Mouse (Mus musculus) midbrain, embryonic 14.5 days (tissue): ENCODE measurements around the gene Olfr547. TPM values are rescaled to one million over a fixed set of nuclear protein-coding genes. Genes with fewer than 3 reads are reported as not detected.

Experiments used
- ATAC-seq: fragments of 200-750 bp; cut with Nextera tagmentation; 2 replicates; pipeline ENCODE4 v1.8.0; 2017; ENCODE audit warnings: moderate number of reproducible peaks, moderate library complexity; ENCODE audit not compliant: low FRiP score, low TSS enrichment
- DNase-seq: peaks from one replicate; pipeline ENCODE4 v3.0.0-alpha.2; 2015
- H3K27ac ChIP-seq: fragments of 300-500 bp; sonication (generic); replicated peaks from 2 replicates; pipeline ENCODE4 v1.5.1; 2014; ENCODE audit warnings: mild to moderate bottlenecking, low read depth, low read length, moderate library complexity
- H3K27me3 ChIP-seq: fragments of 300-500 bp; sonication (generic); 2 replicates; pipeline ENCODE4 v1.6.1; 2014; ENCODE audit warnings: low read length, control low read depth, mixed read lengths; ENCODE audit not compliant: control insufficient read depth, insufficient read depth
- H3K36me3 ChIP-seq: fragments of 300-500 bp; sonication (generic); 2 replicates; pipeline ENCODE4 v1.6.1; 2014; ENCODE audit warnings: low read length, control low read depth; ENCODE audit not compliant: control insufficient read depth, insufficient read depth
- H3K4me1 ChIP-seq: fragments of 300-500 bp; sonication (generic); 2 replicates; pipeline ENCODE4 v1.6.1; 2014; ENCODE audit warnings: mild to moderate bottlenecking, antibody characterized with exemption, low read length, control low read depth; ENCODE audit not compliant: control insufficient read depth, insufficient read depth
- H3K4me2 ChIP-seq: fragments of 300-500 bp; sonication (generic); 2 replicates; pipeline ENCODE4 v1.6.1; 2014; ENCODE audit warnings: mild to moderate bottlenecking, low read length, moderate library complexity
- H3K4me3 ChIP-seq: fragments of 300-500 bp; sonication (generic); replicated peaks from 2 replicates; pipeline ENCODE4 v1.5.1; 2014; ENCODE audit warnings: low read depth, low read length
- H3K9ac ChIP-seq: fragments of 300-500 bp; sonication (generic); replicated peaks from 2 replicates; pipeline ENCODE4 v1.6.1; 2014; ENCODE audit warnings: mild to moderate bottlenecking, low read length, moderate library complexity
- H3K9me3 ChIP-seq: fragments of 300-500 bp; sonication (generic); 2 replicates; pipeline ENCODE4 v1.6.1; 2016; ENCODE audit warnings: low read length, control low read depth, mixed read lengths; ENCODE audit not compliant: control insufficient read depth
- whole genome bisulfite sequencing: fragments of 180-500 bp; shearing (Covaris S2); extraction: QIAGEN DNeasy Blood & Tissue Kit; methylation state at CpG from one replicate; pipeline ENCODE4 v1.1.7; 2014; 5-methylcytosine and 5-hydroxymethylcytosine counted together
- polyA plus RNA-seq: library from polyadenylated mRNA; unstranded; fragments of >200 nt; fragmentation: Nextera tagmentation; extraction: Ambion mirVana; gene quantifications from 2 replicates; pipeline ENCODE4 v1.2.1, GENCODE M21; 2014

The Olfr547 gene
- polyA plus RNA-seq, 1 experiment from 2014 or later = not detected

GRCm38 (mm10) chr7:102541251-102541650 is 6.7 kb downstream of the Olfr547 start:
- no peak for ATAC-seq
- Histone ChIP-seq H3K4me3 (no peak overlapping the region), H3K27ac (no peak overlapping the region), H3K4me1 (no peaks in the 10 kb centered on the region), H3K27me3 (no peaks in the 10 kb centered on the region), H3K36me3 (no peaks in the 10 kb centered on the region), H3K4me2 (no peak overlapping the region), H3K9me3 (no peaks in the 10 kb centered on the region), H3K9ac (no peak overlapping the region)
- DNase-seq = no peak
- 70% methylated on average over 3 of the region's 3 CpGs for WGBS

- no peaks in the 10 kb centered on the region for H3K27me3 ChIP-seq
- ATAC-seq = no peak
These were observed 15.0 kb downstream of the Olfr547 start, which contains the start of gene Olfr549 for GRCm38 (mm10) chr7:102549570-102549969. Olfr549 (plus strand) TSS chr7:102549870.

GRCm38 (mm10) chr7:102553279-102553678 is 18.7 kb downstream of the Olfr547 start:
- Histone ChIP-seq H3K4me1 (no peaks in the 10 kb centered on the region), H3K9me3 (no peaks in the 10 kb centered on the region), H3K27ac (no peak overlapping the region), H3K27me3 (no peaks in the 10 kb centered on the region), H3K4me2 (no peak overlapping the region), H3K4me3 (no peak overlapping the region), H3K9ac (no peak overlapping the region), H3K36me3 (no peaks in the 10 kb centered on the region)
- DNase-seq (no peak), ATAC-seq (no peak)
- 84% methylated on average over 3 of the region's 3 CpGs for WGBS

More at GRCm38 (mm10) chr7:102549570-102549969, 15.0 kb downstream of the Olfr547 start, which contains the start of gene Olfr549:
- WGBS = 88% methylated on average over 3 of the region's 3 CpGs
- no peak within 1 kb of the TSS for H3K4me2 ChIP-seq
- H3K4me1 ChIP-seq = no peaks in the 10 kb centered on the region
- DNase-seq = no peak
- no peaks in the 10 kb centered on the region for H3K36me3 ChIP-seq
- no peak within 1 kb of the TSS for H3K9ac ChIP-seq
- H3K27ac ChIP-seq = no peak within 1 kb of the TSS
- H3K4me3 ChIP-seq = no peak within 1 kb of the TSS
- H3K9me3 ChIP-seq = no peaks in the 10 kb centered on the region

- no peaks in the 10 kb centered on the region for H3K36me3 ChIP-seq
- no peak within 1 kb of the TSS for H3K9ac ChIP-seq
- no peaks in the 10 kb centered on the region for H3K27me3 ChIP-seq
- DNase-seq (peak; percentile 21), ATAC-seq (no peak)
- 21% methylated on average over 10 of the region's 10 CpGs for WGBS
- H3K4me1 ChIP-seq = peaks cover 5% of the 10 kb centered on the region; the same call in 1 of the 2 replicates
- H3K27ac ChIP-seq = no peak within 1 kb of the TSS
- H3K9me3 ChIP-seq = no peaks in the 10 kb centered on the region
- peak within 1 kb of the TSS; percentile 18 for H3K4me2 ChIP-seq
- H3K4me3 ChIP-seq = 0 out of 2 replicates have a peak within 1 kb of the TSS, but pooled peaks have one; percentile 20
These were observed 30.7 kb downstream of the Olfr547 start, which contains the start of gene Trim21 for GRCm38 (mm10) chr7:102564999-102565997. Trim21 (minus strand) TSS chr7:102565486.

GRCm38 (mm10) chr7:102566219-102566618 is 31.7 kb downstream of the Olfr547 start:
- DNase-seq (no peak), ATAC-seq (no peak)
- Histone ChIP-seq H3K9me3 (no peaks in the 10 kb centered on the region), H3K4me1 (no peaks in the 10 kb centered on the region), H3K9ac (no peak overlapping the region), H3K4me3 (no peak overlapping the region), H3K36me3 (no peaks in the 10 kb centered on the region), H3K4me2 (no peak overlapping the region), H3K27ac (no peak overlapping the region), H3K27me3 (no peaks in the 10 kb centered on the region)
- WGBS = 90% methylated on average over 4 of the region's 4 CpGs

GRCm38 (mm10) chr7:102571142-102571541 is 36.6 kb downstream of the Olfr547 start, which contains the start of gene Olfr550:
Olfr550 (plus strand) TSS chr7:102571442.
- Histone ChIP-seq H3K9ac (no peak within 1 kb of the TSS), H3K4me1 (peaks cover 9% of the 10 kb centered on the region; the same call in 1 of the 2 replicates), H3K4me3 (no peak within 1 kb of the TSS), H3K36me3 (no peaks in the 10 kb centered on the region), H3K9me3 (no peaks in the 10 kb centered on the region), H3K27me3 (no peaks in the 10 kb centered on the region), H3K27ac (no peak within 1 kb of the TSS), H3K4me2 (no peak within 1 kb of the TSS)
- WGBS = 96% methylated on average over 8 of the region's 8 CpGs
- DNase-seq (no peak), ATAC-seq (no peak)

GRCm38 (mm10) chr7:102573174-102573830 is 38.8 kb downstream of the Olfr547 start:
- H3K4me3 ChIP-seq = no peak overlapping the region
- H3K4me1 ChIP-seq = peaks cover 9% of the 10 kb centered on the region; the same call in 1 of the 2 replicates
- H3K9ac ChIP-seq = no peak overlapping the region
- peak overlapping the region; percentile 45; the same call in 1 of the 2 replicates for H3K27ac ChIP-seq
- no peaks in the 10 kb centered on the region for H3K36me3 ChIP-seq
- no peaks in the 10 kb centered on the region for H3K27me3 ChIP-seq
- peak; percentile 80 for DNase-seq
- ATAC-seq = peak; percentile 67; the same call in 1 of the 2 replicates
- no peak overlapping the region for H3K4me2 ChIP-seq
- no peaks in the 10 kb centered on the region for H3K9me3 ChIP-seq
- WGBS = 31% methylated on average over 3 of the region's 3 CpGs

- Histone ChIP-seq H3K27me3 (no peaks in the 10 kb centered on the region), H3K9ac (no peak overlapping the region), H3K36me3 (no peaks in the 10 kb centered on the region), H3K27ac (no peak overlapping the region), H3K9me3 (no peaks in the 10 kb centered on the region), H3K4me3 (no peak overlapping the region), H3K4me2 (no peak overlapping the region), H3K4me1 (peaks cover 9% of the 10 kb centered on the region; the same call in 1 of the 2 replicates)
- ATAC-seq = no peak
- no peak for DNase-seq
- WGBS = 48% methylated on average over 6 of the region's 6 CpGs
These were observed 41.4 kb downstream of the Olfr547 start for GRCm38 (mm10) chr7:102575998-102576397.
